Mouse (Mus musculus): ENCODE measurements around the gene Sept4.

Sept4 gene

DNA sequence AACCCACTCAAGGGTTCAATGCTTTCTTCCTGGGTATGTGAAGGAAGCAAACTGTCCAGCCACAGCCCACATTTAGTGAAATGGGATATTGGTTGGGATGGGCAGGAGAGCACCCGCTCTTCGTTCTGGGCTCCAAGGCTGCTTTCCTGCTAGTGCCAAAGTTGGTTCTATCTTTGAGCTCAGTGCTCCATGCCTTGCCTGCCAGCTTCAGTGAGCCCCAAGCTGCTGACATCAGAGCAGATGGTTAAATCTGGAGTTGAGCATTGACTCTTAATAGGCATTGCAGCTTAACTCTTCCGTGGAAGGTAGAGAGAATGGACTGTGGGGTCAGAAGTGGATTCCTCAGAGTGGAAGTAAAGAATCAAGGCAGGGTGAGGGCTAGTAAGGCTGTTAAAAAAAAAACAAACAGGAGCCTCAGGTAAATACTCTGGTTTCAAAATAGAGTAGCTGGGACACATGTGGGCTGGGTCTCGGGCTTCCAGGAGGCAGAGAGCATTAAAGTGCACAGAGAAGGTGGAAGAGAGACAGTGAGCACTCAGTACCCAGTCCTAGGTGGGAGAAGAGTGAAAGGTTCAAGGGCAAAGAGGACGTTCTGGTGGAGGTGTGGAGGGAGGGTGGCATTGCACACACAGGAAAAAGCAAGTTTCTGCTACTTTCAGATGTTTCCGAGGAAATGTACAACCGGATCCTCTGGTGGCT is at the start of gene Sept4:
Gene Sept4, plus strand, starts transcription at position 649 of the 699 bp plus-strand sequence.
- DNase-seq (ENCODE audit: low spot score in 2 of 2): no peak

DNA sequence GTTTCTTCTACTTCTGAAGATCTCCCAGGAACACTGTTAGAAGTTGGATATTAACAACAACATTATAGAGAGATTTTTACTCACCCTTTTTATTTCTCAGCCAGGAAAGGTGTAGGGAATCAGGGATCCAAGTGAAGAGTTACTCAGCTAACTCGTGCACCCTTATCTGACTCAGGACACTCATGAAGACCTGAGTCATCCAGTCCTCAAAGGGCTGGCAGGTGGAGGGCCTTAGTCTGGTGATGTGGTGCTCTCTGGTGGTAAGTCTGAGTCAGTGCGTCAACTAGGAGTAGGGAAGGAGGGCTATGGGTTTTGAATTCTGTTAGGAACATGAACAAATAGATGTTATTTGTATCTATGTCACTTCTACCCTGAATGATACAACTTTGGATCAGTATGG is 49.4 kb upstream of the Sept4 start:
- DNase-seq (ENCODE audit: low spot score in 2 of 2): peak; percentile 13 to 39

DNA sequence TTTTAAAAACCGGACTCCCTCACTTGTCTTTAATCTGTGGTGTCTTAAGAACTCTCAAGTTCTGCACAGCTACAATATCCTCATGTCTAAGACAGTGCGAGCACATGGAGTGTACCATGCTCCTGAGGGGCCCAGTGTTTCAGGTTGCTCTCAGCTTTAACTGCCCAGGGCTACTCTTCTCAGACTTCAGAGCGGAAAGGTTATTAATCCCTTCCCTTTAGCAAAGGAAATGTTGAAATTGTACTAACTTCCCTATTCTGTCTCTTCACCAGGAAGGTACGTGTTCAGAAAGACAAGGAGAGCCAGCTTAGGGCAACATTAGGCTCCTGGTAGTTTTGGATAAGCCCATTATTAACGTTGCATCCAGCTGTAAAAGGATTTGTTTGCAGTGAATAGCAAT is 45.2 kb upstream of the Sept4 start:
- DNase-seq (ENCODE audit: low spot score in 2 of 2): no peak

DNA sequence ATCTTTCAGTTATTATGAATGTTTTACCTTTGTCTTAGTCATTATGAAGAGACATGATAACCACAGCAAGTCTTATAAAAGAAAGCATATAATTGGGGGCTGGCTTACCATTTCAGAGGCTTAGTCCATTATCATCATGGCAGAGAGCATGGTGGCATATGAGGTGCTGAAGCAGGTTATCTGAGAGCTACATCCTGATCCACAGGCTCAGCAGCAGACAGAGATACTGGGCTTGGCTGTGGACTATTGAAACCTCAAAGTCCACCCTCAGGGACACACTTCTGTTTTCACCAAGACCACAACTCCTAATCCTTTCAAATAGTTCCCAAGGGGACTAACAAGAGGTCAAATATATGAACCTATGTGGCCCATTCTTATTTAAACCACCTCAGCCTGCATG is 44.7 kb upstream of the Sept4 start:
- DNase-seq (ENCODE audit: low spot score in 2 of 2): no peak

DNA sequence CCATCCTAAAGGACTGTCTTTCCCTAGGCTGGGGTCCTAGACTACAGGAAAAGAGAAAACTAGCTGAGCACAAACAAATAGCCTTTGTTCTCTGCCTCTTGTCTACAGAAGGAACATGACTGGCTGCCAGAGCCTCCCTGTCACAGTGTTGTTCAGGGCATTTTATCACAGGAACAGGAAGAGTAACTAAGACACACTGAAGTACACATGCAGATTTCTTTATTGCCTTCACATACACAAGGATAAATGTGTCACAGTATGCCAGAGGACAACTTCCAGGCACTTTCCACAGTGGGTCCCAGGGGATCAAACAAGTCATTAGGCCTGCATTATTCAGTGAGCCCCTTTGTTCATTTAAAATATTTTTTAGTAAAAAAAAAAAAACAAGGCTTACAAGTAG is 43.9 kb upstream of the Sept4 start:
- DNase-seq (ENCODE audit: low spot score in 2 of 2): no peak

DNA sequence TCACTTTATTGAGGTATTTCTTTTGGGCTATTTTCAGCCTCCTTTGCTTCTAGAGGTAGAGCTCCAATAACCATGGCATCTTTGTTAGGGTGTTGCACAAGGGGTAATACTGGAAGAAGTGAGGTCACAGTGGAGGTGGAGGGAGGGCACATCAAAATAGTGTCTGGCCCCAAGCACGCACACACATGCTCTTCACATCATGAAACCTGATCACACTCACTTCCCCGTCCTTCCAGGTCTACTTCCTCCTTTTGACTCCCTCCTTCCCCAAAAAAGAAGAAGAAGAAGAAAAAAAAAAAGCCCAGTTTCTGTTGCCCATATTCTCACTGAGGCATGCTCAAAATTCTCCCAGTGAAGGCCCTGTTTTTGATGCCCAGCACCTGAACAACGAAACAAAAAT is 41.3 kb upstream of the Sept4 start:
- no peak for DNase-seq (ENCODE audit: low spot score in 2 of 2)

DNA sequence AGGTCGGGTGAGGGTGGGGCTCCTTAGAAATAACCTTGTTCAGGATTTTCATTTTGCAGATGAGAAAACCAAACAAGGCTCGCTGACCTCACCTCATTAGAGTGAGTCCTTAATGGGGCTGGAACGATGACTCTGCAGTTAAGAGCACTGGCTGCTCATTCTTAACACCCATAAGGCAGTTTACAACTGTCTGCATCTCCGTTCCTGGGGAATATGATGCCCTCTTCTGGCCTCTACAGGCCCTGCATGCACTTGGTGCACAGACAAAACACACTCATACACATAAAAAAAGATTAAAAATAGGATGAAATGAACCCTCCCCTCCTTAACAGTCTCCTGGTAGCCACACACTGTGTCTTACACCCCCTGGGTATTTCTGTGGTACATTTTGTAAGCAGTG is 40.7 kb upstream of the Sept4 start:
- no peak for DNase-seq (ENCODE audit: low spot score in 2 of 2)

DNA sequence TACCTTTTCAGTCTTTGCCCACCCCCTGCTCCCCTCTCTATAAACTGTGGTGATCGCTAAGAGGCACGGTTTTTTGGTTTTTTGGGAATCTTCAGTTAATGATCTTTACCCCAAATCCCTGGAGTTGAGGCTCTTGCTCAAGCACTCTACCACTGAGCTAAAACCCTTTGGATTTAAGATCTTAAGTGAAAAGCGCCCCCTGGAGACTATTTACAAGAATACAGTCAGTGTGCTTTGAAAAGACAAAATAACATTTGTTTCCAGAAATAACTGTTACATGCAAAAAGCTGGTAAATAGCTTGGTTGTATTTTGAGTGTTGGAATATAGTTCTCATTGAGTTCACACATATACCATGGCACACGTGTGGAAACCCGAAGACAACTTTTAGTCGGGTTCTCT is 37.0 kb upstream of the Sept4 start:
- DNase-seq (ENCODE audit: low spot score in 2 of 2): no peak

DNA sequence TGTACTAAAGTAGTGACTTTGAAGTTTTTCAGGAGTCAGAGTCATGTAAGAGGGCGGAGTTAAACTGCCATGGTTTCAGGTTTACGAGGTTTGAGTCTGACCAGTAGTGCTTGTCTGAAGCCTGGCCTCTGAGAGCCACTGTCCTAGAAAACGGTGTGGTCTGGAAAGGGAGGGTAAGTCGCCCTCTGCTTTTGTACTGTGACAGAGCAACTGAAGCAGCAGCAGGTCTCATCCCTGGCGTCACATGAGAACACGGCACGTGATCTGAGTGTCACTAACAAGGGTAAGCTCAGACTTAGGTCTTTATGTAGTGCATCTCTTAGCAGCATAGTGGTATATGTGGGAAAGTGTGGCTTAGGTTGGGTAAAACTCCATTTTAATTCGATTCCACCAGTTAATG is 26.4 kb upstream of the Sept4 start:
- no peak for DNase-seq (ENCODE audit: low spot score in 2 of 2)

DNA sequence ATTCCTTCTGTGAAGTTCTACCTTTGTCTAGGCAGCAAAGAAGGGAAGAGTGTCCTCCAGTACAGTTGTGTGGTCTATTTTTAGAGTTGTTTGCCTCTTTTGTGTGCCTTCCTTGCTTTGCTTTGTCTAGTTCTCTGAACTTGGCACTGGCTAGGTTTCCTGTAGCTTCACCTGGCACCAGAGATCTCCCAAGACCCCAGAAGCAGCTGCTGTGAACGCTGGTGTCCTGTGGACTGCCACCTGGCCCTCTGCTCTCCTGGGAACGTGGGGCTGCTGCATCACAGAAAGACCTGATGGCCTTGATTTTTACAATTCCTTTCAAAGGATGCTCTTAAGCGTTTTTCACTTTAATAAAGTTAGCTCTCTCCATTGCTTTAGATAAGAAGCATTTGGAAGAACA is 25.8 kb upstream of the Sept4 start:
- DNase-seq (ENCODE audit: low spot score in 2 of 2): no peak

DNA sequence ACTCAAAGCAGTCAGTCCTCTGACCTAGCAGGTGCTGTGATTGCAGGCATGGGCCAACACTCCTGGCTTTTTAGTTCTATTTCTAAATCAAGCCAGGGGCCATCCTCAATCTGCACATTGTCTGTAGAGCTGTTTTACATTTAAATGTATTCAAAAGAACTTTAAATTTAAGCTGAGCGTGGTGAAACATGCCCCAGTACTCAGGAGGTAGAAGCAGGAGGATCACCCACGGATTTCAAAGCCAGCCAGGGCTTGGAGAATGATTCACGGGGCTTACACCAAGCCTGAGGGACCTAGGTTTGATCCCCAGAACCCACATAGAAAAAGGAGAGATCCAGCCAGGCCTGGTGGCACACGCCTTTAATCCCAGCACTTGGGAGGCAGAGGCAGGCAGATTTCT is 15.4 kb upstream of the Sept4 start:
- DNase-seq (ENCODE audit: low spot score in 2 of 2): no peak

DNA sequence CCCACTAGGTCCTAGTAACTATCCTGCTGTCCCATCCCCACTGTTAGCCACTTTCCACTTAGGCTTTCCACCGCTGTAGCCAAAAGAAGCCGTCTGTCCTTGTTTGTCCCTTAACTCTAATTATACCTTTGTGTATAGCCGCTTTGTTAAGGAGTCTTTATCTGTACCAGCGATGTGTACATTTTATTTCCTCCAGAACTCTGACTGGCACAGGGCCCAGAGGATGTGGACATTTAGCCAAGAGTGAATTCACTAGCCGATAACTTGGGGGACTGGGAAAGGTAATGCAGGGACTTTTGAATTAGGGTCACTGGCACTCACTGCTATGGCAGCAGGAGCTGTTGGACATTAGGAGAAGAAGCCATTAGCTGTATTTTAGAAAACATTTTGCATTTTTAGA is 14.3 kb upstream of the Sept4 start:
- no peak for DNase-seq (ENCODE audit: low spot score in 2 of 2)

DNA sequence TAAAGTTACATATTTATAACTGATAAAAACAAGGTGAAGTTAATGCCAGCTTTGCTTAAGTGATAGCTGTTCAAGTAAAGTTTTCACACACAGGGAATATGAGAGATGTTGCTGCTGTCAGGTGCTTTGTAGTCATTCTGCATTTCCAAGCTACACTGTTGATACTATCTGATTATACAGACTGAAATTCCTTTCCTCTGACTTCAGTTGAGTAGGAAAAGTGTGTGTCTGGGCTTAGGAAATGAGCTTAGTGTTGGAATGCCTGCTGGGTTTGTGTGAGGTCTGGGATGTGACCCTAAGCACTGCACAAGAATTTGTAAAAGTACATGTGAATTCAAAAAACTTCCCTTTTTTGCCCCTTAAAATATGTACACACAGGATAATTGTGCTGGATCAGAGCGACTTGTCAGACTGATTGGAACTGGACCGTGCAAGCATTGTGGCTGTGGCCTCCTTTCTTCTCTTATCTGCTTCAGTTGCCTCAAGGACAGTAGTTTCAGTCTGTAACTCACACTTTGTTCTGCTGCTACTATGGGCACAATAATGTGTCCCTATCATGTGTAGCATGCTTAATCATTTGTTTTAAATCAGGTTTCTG is 13.5 kb upstream of the Sept4 start:
- DNase-seq (ENCODE audit: low spot score in 2 of 2): no peak

DNA sequence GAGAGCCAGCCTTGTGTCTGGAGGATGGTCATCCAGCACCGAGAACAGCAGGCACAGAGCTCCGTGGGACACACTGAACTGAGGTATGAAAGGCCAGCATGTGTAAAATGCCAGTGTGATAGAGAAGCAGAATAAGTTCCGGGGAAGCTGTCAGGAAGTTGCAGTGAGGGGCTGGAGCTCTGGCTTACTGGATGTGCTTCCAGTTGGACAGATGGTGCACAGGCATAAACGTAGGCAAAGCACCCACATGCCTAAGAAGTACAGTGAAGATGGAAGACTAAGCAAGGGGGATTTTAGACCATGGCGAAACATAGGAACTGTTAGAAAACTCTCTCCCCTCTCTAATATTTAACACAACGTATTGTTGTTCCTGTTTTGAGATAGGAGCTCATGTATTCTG is 7.5 kb upstream of the Sept4 start:
- no peak for DNase-seq (ENCODE audit: low spot score in 2 of 2)

DNA sequence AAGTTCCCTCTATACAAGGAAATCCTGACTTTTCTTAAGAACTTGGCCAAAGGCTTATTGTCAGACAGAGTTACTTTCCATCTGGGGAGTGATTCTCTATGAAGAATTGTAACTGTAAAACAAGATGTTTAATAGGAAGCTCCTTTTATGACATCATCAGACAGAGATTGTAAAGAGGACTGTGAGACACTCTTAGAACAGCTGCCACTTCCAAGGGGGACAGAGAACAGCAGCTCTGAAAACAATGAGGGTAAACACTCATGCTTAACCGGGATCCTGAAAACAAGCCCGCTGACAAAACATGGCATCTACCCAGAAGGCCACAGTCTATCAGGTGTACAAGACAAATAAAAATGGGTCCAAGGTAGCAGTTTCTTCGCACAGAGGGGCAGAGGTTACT is 2.2 kb upstream of the Sept4 start, which contains the start of gene Gm11492:
Gene Gm11492, plus strand, starts transcription at position 153 of the 400 bp plus-strand sequence.
- no peak for DNase-seq (ENCODE audit: low spot score in 2 of 2)

DNA sequence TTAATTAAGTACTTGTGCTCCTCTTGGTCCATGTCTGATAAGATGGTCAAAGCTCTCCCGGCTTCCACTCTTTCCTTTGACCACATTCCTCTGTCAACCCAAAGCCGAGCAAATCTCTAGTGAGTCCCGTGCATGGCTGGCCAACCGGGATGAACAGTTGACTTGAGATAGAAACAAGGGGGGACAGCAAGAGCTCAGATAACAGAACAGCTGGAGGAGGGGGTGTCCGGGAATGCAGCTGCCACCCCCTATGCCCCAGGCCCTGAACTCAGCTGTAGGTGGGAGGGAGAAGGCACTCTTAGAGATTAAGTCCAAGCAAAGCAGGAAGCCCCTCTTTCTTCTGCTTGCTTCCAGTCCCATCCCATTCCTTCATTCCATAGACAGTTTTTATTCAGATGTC is 2.0 kb downstream of the Sept4 start:
- DNase-seq (ENCODE audit: low spot score in 2 of 2): no peak

DNA sequence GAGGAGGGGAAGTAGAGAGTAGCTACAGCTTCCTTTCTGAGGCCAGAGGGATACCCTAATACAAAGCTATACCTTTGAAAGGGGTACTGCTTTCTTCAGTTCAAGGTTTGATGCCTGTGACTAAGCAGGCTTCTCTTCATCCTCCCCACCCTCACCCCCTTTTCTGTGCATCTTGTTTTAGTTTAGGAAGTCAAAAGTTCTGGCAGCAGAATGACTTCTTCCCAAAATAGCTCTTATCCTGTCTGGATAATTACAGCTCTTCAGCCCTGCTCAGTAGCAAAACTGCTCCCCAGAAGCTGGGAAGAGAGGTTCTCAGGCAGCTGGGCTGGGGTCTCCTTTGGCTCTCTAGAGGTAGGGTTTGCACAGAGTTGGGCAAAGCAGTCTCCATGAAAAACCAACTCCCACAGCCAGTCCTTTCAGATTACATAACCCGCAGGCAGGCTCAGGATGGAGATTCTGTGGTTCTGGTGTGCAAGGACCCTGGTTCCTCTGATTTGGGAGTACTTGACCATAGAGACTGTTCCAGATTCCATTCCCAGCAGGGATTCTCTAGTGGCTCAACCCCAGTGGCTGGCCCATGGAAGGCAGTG is 2.8 kb downstream of the Sept4 start:
- DNase-seq (ENCODE audit: low spot score in 2 of 2): no peak

DNA sequence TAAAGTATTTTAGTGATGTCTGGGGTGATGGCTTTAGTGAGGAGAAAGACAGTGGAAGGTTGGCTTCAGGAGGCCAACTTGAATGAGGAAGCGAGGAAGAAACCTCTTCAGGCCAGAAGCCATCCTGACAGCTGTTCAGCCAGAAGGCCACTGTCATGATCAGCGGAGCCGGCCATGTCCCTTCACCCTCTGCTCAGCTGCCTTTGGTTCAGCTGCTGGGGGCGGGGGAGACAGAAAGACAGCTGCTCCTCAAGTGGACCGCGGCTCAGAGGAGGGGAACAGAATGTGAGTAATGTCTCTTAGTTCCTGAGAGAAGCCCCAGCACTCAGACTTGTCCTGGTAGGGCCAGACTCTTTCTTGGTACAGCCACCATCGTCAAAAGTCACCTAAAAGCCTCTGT is 5.0 kb downstream of the Sept4 start:
- DNase-seq (ENCODE audit: low spot score in 2 of 2): no peak

DNA sequence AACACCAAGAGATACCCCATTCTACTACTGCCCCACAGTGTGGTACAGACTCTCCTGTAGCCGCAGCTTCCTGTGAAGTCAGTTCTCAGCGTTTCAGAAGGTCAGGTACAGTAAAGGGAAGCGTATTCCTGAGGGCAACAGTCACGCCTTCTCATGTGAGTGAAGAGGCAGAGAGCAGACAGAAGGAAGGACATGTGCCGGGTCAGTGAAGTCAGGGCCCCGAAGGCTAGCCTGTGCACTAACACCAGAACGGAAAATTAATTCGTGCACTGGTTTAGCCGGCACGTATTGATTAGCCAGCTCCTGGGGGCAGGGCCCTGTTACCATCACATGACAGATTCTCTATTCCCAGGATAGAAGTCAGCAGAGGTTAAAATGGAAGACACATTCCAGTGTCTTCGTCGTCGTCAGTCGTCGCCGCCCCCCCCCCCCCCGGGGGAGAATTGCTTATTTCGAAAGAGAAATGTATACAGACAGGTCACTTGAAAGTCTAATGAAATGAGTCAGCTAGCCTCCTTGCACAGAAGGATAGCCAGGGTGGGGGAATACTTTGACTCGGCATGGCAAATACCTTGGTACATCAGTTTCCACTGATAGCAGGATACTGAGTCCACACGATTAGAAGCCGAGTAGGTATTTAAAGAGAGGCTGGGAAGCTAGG is 5.9 kb downstream of the Sept4 start:
- DNase-seq (ENCODE audit: low spot score in 2 of 2): no peak

DNA sequence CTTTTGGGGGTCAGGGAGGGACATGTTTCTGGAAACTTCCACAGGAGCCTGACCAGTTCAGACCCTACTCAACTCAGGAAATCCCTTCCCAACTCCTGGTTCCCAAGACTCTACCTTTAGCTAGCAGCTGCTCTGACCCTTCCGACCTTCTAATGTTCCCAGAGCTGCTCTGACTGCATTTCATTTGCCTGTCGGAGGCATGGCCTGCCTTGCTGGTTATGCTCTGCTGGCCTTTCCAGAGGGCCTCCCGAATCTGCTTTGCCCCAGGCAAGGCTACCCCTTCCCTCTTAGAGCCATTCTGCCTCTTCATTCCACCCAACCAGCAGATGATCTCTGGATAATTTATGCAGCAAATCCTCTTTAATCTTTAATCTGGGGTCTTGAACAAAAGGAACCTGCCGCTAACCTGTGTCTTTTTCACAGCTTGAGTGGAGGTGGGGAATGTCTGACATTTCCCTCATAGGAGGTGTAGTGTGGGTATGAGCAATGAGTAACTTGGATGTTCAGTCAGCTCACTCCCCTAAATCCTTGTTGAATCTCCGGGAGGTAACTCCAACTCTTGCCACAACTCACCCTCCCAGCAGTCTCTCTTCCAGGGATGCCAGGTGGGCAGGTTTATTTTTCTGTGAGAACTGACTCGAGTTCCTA is 9.0 kb downstream of the Sept4 start:
- no peak for DNase-seq (ENCODE audit: low spot score in 2 of 2)

DNA sequence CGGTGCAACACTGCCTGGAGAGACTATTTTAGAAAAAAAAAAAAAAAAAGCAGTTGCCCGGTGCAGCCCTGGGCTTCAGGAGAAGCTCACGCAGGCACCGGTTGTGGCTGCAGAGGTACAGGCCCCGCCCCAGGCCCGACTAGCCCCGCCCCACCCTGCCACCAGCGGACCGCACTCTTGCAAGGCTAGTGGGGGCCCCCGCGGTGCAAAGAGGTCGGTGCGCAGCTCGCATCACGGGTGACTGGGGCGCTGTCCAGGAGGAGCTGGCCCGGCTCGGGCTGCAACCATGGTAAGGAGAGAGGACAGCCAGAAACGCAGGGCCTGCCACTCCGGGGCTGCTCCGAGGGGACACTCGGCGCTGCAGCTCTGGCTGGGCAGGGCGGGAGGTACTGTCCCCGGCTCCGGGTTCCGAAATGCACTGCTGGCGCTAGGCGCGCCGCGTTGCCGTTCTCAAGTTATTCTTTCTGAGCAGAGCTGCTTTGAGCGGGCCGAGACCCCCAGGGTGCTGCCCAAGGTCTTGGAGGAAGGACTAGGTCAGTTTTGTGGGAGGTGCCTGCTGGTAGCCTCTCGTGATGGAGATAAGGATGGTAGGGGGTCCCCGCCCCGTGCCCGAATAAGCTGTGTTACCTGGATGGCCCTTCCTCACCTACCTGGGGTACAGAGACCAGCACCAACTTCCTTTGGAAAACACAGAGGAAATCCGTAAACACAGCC is 9.7 kb downstream of the Sept4 start:
- DNase-seq (ENCODE audit: low spot score in 2 of 2): peak; percentile 47 to 55

Data from spleen, postnatal 36 days (tissue).